Mouse (Mus musculus) G1E (cell line): Measurements from ENCODE around the gene Ap3b1. TPM values are rescaled to one million over a fixed set of nuclear protein-coding genes. Genes with fewer than 3 reads are reported as not detected.
A peak's percentile ranks its signal among the peaks of the same experiment; 100 is the strongest.

ENCODE experiments used
- ATAC-seq: 2 replicates; pipeline ENCODE4 v1.8.0; 2016; ENCODE audit warnings: mild to moderate bottlenecking; ENCODE audit not compliant: insufficient number of reproducible peaks, poor library complexity, low FRiP score, severe bottlenecking; ENCODE audit errors: extremely low read depth
- DNase-seq: peaks from one replicate; pipeline ENCODE4 v3.0.0; 2012; ENCODE audit warnings: low spot score
- H3K27me3 ChIP-seq: 2 replicates; pipeline ENCODE4 v1.6.1; 2012; ENCODE audit warnings: mild to moderate bottlenecking, low read length, inconsistent platforms; ENCODE audit not compliant: insufficient read depth
- H3K36me3 ChIP-seq: replicated peaks from 2 replicates; pipeline ENCODE3; 2012; ENCODE audit warnings: mild to moderate bottlenecking, inconsistent platforms
- H3K4me1 ChIP-seq: 2 replicates; pipeline ENCODE4 v1.6.1; 2012; ENCODE audit warnings: low read depth, low read length, inconsistent platforms, mixed read lengths; ENCODE audit not compliant: insufficient read depth
- H3K4me3 ChIP-seq: 2 replicates; pipeline ENCODE4 v1.5.1; 2012; ENCODE audit warnings: low read depth, mild to moderate bottlenecking, inconsistent platforms, low read length, moderate library complexity, mixed read lengths
- H3K9me3 ChIP-seq: replicated peaks from 2 replicates; pipeline ENCODE4 v1.6.1; 2012; ENCODE audit warnings: inconsistent platforms
- CTCF ChIP-seq: IDR thresholded peaks from 2 replicates; pipeline ENCODE4 v1.5.1; 2012; ENCODE audit warnings: low read depth, low read length, inconsistent platforms, mixed read lengths
- GATA1 ChIP-seq: IDR thresholded peaks from 2 replicates; pipeline ENCODE4 v1.6.1; 2012; ENCODE audit warnings: borderline replicate concordance, low read length, inconsistent platforms, mixed read lengths
- GATA2 ChIP-seq: IDR thresholded peaks from 2 replicates; pipeline ENCODE4 v1.6.1; 2012; ENCODE audit warnings: low read depth, low read length, inconsistent platforms, borderline replicate concordance
- POLR2AphosphoS5 ChIP-seq: IDR thresholded peaks from 2 replicates; pipeline ENCODE4 v1.6.1; 2012; ENCODE audit warnings: low read depth, low read length, inconsistent platforms; ENCODE audit not compliant: insufficient replicate concordance
- TAL1 ChIP-seq: conservative IDR thresholded peaks from 2 replicates; pipeline ENCODE4 v1.6.1; 2012; ENCODE audit warnings: low read depth, low read length, inconsistent platforms, mixed read lengths
- polyA plus RNA-seq: library from polyadenylated mRNA; stranded (reverse); fragments of >175 nt; gene quantifications from 2 replicates; pipeline ENCODE4 v1.2.3, GENCODE M21; 2012
- total RNA-seq, 2 experiments: library from RNA; stranded (forward) in 1 of 2; stranded (reverse) in 1 of 2; fragments of 200-1000 nt in 1 of 2; fragments of >200 nt in 1 of 2; fragmentation: Nextera tagmentation in 1 of 2; gene quantifications; 2 replicates each; pipeline ENCODE4 v1.2.3; 2014 to 2017

The Ap3b1 gene
- total and polyA plus RNA-seq, 3 experiments = 32.3 to 134 (median 126) TPM

DNA sequence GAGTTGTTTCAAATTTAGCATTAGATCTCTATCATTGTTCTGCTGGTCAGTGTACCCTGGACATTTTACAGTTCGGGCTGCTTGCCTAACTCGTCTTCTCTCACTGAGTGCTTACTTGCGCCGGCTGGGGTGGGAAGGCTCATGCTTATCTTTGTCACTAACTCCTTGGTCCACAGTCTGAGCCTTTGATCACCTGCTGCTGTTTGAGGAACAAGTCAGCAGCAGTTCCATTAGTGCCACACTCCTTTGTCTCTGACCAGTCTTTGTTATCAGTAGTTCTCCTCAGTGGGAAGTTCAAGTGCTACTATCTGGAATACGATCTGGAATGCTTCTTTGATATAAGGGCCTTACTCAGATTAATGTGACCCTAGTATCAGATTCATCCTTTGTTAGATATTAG, 86.3 kb downstream of the Ap3b1 start:
- no peak for ATAC-seq
- peaks cover 72% of the 10 kb centered on the region for H3K36me3 ChIP-seq

DNA sequence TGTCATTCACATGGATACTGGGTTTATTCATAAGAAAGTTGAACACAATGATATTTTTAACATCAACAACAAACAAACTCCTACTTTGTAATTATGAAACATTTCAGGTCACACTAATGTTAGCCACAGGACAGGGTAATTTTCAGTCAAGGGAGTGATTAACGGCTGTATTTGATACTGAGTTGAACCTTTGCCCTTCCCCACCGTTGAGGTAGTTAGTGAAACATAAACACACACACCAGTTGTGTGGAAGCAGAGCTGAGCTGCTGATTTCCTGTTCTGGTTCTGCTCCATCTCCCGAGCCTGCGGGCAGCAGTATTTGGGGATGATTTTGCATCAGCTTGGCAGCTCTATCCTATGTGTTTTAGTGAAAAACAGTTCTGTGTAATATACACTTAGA, 88.2 kb downstream of the Ap3b1 start:
- Histone ChIP-seq H3K4me1 (peaks cover 16% of the 10 kb centered on the region), H3K36me3 (peaks cover 65% of the 10 kb centered on the region), H3K4me3 (no peak overlapping the region), H3K9me3 (no peaks in the 10 kb centered on the region), H3K27me3 (no peaks in the 10 kb centered on the region)
- ATAC-seq (no peak), DNase-seq (no peak)
- no peak for TF ChIP-seq GATA1
- TF ChIP-seq TAL1 = no peak

More for the DNA sequence above, 86.3 kb downstream of the Ap3b1 start:
- H3K4me3 ChIP-seq = no peak overlapping the region
- H3K9me3 ChIP-seq = no peaks in the 10 kb centered on the region
- no peaks in the 10 kb centered on the region for H3K27me3 ChIP-seq
- TF ChIP-seq GATA1 (no peak), POLR2AphosphoS5 (no peak), TAL1 (no peak), GATA2 (no peak), CTCF (no peak)
- no peak for DNase-seq
- H3K4me1 ChIP-seq = peaks cover 10% of the 10 kb centered on the region

DNA sequence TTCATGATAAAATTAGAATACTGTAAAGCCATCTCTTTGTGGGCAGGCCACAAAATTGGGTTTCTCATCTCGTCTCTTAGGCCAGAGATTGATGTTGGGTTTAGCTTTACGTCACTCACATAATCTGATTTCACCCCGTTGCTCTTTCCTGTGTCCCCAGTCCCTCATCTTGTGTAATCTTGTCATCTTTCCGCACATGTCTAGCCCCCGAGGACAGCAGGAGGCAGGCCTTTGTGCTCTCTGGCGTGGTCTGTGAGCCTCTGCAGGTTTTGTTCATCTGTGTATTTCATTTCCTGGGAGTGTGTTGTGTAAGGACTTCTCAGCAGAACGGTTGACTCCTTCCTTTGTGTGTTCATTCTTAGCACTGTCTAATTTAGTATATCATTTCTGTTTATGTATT, 90.8 kb downstream of the Ap3b1 start:
- ATAC-seq (no peak), DNase-seq (no peak)
- Histone ChIP-seq H3K4me3 (no peak overlapping the region), H3K4me1 (peaks cover 8% of the 10 kb centered on the region; the same call in 1 of the 2 replicates), H3K36me3 (peaks cover 57% of the 10 kb centered on the region), H3K9me3 (no peaks in the 10 kb centered on the region), H3K27me3 (no peaks in the 10 kb centered on the region)
- TF ChIP-seq CTCF (no peak), POLR2AphosphoS5 (no peak), GATA2 (no peak), GATA1 (no peak), TAL1 (no peak)

DNA sequence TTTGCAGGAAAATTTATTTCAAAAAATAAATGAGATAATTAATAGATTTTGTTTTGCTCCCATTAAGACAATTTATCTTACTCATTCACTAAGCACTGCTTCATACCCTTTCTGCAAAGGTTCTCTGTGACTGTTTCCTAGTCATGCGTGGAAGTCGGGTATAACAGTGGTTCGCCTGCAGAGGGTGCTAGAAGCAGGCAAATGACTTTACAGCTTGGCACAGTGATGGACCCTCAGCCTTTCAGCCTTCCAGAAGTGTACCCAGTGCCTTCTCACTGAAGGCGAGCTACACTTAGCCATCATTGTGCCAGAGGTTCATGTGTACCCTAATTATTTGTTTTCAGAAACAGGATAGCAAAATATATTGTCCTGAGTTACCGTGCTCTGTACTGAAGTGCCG, 92.5 kb downstream of the Ap3b1 start:
- H3K9me3 ChIP-seq = no peaks in the 10 kb centered on the region
- ATAC-seq (peak; percentile 45), DNase-seq (peak; percentile 41)
- H3K4me3 ChIP-seq = no peak overlapping the region
- peaks cover 60% of the 10 kb centered on the region for H3K36me3 ChIP-seq
- H3K4me1 ChIP-seq = peaks cover 5% of the 10 kb centered on the region; the same call in 1 of the 2 replicates
- TF ChIP-seq TAL1 (no peak), GATA2 (no peak), GATA1 (no peak), POLR2AphosphoS5 (no peak), CTCF (peak; percentile 60)
- no peaks in the 10 kb centered on the region for H3K27me3 ChIP-seq

DNA sequence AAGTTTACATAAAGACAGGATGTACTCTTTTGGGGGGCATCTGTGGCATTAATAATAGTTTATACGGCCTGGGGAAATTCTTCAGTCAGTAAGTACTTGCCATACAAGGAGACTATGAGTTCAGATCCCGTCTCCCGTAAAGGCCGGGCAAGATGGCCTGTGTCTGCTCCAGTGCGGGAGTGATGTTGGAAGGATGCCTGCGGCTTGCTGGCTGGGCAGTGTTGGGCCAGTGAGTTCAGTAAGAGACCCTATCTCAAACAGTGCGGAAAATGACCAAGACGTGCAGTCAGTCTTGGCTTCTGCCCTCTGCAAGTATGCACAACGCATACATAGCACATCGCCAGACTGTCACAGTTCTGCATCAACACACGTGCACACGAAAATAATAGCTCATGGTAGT, 95.4 kb downstream of the Ap3b1 start:
- TF ChIP-seq POLR2AphosphoS5 (no peak), GATA1 (no peak), GATA2 (no peak)

DNA sequence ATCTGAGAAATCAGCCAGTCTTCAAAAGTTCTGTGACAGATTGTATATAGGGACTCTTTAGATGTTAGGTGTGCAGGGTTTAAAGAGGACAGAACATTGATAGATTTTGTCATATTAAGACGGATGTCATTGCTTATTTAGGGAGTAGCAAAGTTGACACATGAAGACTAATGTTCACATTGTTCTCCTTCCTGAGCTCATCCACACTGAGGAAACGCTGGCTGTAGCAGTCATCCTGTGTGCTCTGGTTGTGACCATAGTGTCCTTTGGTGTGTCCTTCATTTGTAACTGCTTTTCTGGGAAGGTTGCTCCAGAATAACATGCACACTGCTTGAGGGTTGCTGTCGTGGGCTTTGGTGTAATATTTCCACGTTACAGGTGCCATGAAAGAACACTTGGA, 100.4 kb downstream of the Ap3b1 start:
- TF ChIP-seq TAL1 (no peak), POLR2AphosphoS5 (no peak), CTCF (no peak), GATA2 (no peak), GATA1 (no peak)
- DNase-seq (no peak), ATAC-seq (no peak)
- peaks cover 85% of the 10 kb centered on the region for H3K36me3 ChIP-seq
- H3K27me3 ChIP-seq = no peaks in the 10 kb centered on the region
- no peak overlapping the region for H3K4me3 ChIP-seq
- H3K9me3 ChIP-seq = no peaks in the 10 kb centered on the region
- H3K4me1 ChIP-seq = peaks cover 17% of the 10 kb centered on the region

More for the DNA sequence above, 95.4 kb downstream of the Ap3b1 start:
- Histone ChIP-seq H3K27me3 (no peaks in the 10 kb centered on the region), H3K4me3 (no peak overlapping the region), H3K4me1 (peaks cover 8% of the 10 kb centered on the region; the same call in 1 of the 2 replicates), H3K36me3 (peaks cover 73% of the 10 kb centered on the region), H3K9me3 (no peaks in the 10 kb centered on the region)
- no peak for DNase-seq
- no peak for ATAC-seq

DNA sequence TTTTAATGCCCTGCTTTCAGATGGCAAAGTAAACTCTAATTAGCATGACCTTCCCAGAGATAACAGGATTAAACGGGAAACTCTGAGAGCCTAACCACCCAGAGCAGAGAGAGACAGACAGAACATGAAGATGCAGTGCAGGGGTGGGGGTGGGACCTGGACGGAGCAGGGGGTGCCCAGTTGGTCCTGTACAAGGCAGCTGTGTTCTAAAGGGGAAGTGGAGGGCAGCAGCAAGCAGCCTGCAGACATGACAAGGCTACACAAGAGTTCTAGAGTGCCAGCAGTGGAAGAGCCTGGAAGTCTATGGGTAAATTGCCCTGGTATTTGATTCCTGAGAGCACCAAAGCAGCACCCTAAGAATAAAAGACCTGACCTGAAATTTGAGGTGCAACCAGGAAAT, 105.5 kb downstream of the Ap3b1 start:
- Histone ChIP-seq H3K9me3 (no peaks in the 10 kb centered on the region), H3K36me3 (peaks cover 75% of the 10 kb centered on the region), H3K27me3 (no peaks in the 10 kb centered on the region), H3K4me3 (no peak overlapping the region), H3K4me1 (peaks cover 28% of the 10 kb centered on the region)
- TF ChIP-seq GATA1 = no peak
- no peak for TF ChIP-seq TAL1
- TF ChIP-seq POLR2AphosphoS5 = no peak
- no peak for TF ChIP-seq CTCF
- no peak for TF ChIP-seq GATA2
- ATAC-seq = peak; percentile 22; the same call in 1 of the 2 replicates
- peak; percentile 36 for DNase-seq
